Mouse (Mus musculus): ENCODE measurements at regions not wholly inside any gene's neighbourhood (a gene's known extent, or its start where the extent isn't known, plus 50 kb on each side); places are given as distances from the start of the nearest gene placed in this dataset.

GRCm38 (mm10) chr1:190532879-190533676 is 362.6 kb upstream of the Prox1 start:
- Histone ChIP-seq H3K27ac (replicated peaks; ENCODE audit: low read depth, low read length) (no peak overlapping the region), H3K4me1 (ENCODE audit: control insufficient read depth, insufficient read depth, low read length) (peaks cover 11% of the 10 kb centered on the region; the same call in 1 of the 2 replicates), H3K4me2 (ENCODE audit: low read depth, low read length) (no peak overlapping the region), H3K4me3 (ENCODE audit: low read depth, low read length) (no peak overlapping the region), H3K9me3 (ENCODE audit: control insufficient read depth, low read length) (no peaks in the 10 kb centered on the region), H3K9ac (ENCODE audit: low read depth, low read length) (no peak overlapping the region), H3K27me3 (replicated peaks; ENCODE audit: control insufficient read depth, insufficient read depth, low read length) (no peaks in the 10 kb centered on the region), H3K36me3 (ENCODE audit: control insufficient read depth, insufficient read depth, low read length) (no peaks in the 10 kb centered on the region)
- WGBS: 15% methylated on average over 10 of the region's 10 CpGs
- peak; percentile 51 for DNase-seq (ENCODE audit: low spot score)
- ATAC-seq (ENCODE audit: low read depth): 0 out of 2 replicates have a peak, but pooled peaks have one; percentile 41

DNA sequence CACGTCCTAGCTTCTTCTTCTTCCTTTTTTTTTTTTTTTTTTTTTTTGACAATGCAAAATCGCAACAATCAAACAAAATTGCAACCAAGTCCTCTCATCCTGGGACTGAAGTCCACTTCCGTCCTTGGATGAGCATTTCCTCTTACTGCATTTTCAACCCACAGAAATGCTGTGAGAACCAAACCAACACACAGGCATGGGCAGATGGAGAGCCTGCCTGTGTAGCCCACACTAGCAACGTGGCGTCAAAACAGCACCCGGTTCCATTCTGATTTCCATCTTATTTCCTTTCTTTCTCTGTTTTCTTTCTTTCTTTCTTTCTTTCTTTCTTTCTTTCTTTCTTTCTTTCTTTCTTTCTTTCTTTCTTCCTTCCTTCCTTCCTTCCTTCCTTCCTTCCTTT is 360.7 kb upstream of the Prox1 start:
- H3K4me3 ChIP-seq (ENCODE audit: low read depth, low read length): no peak overlapping the region
- no peak for DNase-seq (ENCODE audit: low spot score)
- H3K36me3 ChIP-seq (ENCODE audit: control insufficient read depth, insufficient read depth, low read length): no peaks in the 10 kb centered on the region
- H3K4me1 ChIP-seq (ENCODE audit: control insufficient read depth, insufficient read depth, low read length): peaks cover 13% of the 10 kb centered on the region; the same call in 1 of the 2 replicates
- no peaks in the 10 kb centered on the region for H3K27me3 ChIP-seq (replicated peaks; ENCODE audit: control insufficient read depth, insufficient read depth, low read length)
- no peaks in the 10 kb centered on the region for H3K9me3 ChIP-seq (ENCODE audit: control insufficient read depth, low read length)
- no peak overlapping the region for H3K4me2 ChIP-seq (ENCODE audit: low read depth, low read length)
- H3K27ac ChIP-seq (replicated peaks; ENCODE audit: low read depth, low read length): no peak overlapping the region
- H3K9ac ChIP-seq (ENCODE audit: low read depth, low read length): no peak overlapping the region
- ATAC-seq (ENCODE audit: low read depth): no peak
- WGBS: 89% methylated on average over 6 of the region's 6 CpGs

GRCm38 (mm10) chr1:190530079-190530478 is 359.6 kb upstream of the Prox1 start:
- no peaks in the 10 kb centered on the region for H3K27me3 ChIP-seq (replicated peaks; ENCODE audit: control insufficient read depth, insufficient read depth, low read length)
- no peaks in the 10 kb centered on the region for H3K36me3 ChIP-seq (ENCODE audit: control insufficient read depth, insufficient read depth, low read length)
- H3K4me2 ChIP-seq (ENCODE audit: low read depth, low read length): no peak overlapping the region
- DNase-seq (ENCODE audit: low spot score) (no peak), ATAC-seq (ENCODE audit: low read depth) (no peak)
- no peaks in the 10 kb centered on the region for H3K9me3 ChIP-seq (ENCODE audit: control insufficient read depth, low read length)
- H3K9ac ChIP-seq (ENCODE audit: low read depth, low read length): no peak overlapping the region
- no peak overlapping the region for H3K4me3 ChIP-seq (ENCODE audit: low read depth, low read length)
- WGBS: 87% methylated on average over 3 of the region's 3 CpGs
- peaks cover 13% of the 10 kb centered on the region; the same call in 1 of the 2 replicates for H3K4me1 ChIP-seq (ENCODE audit: control insufficient read depth, insufficient read depth, low read length)
- H3K27ac ChIP-seq (replicated peaks; ENCODE audit: low read depth, low read length): no peak overlapping the region

DNA sequence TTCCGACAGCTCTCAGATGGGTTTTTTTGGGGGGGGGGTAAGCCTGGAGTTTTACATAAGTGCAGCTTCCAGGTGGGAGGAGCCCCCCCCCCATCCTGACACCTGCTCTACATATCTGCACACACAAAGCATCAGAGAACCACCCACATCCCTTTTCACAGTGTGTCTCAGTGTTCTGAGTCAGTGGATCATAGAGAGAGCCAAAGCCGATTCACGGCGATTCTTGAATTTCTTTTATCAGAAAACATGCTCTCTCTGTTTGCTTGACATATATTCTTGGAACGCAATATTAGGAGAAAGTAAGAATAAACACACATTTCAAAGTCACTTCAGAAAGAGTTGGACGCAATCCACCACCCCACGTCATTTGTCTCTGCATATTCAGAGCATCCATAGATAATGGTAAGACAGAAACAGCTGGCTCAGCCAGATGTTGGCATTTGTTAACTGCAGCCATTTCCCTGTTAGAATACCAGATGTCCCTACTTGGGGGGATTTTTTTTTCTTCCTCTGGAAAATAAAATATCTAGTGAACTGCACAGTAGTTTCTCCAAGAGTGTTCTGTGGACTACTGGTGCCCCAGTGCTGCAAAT is 357.1 kb upstream of the Prox1 start:
- DNase-seq (ENCODE audit: low spot score) (peak; percentile 89), ATAC-seq (ENCODE audit: low read depth) (peak; percentile 41; the same call in 1 of the 2 replicates)
- Histone ChIP-seq H3K36me3 (ENCODE audit: control insufficient read depth, insufficient read depth, low read length) (no peaks in the 10 kb centered on the region), H3K9ac (ENCODE audit: low read depth, low read length) (no peak overlapping the region), H3K4me1 (ENCODE audit: control insufficient read depth, insufficient read depth, low read length) (0 out of 2 replicates have a peak, but pooled peaks cover 3% of the 10 kb centered on the region), H3K9me3 (ENCODE audit: control insufficient read depth, low read length) (no peaks in the 10 kb centered on the region), H3K4me3 (ENCODE audit: low read depth, low read length) (no peak overlapping the region), H3K27me3 (replicated peaks; ENCODE audit: control insufficient read depth, insufficient read depth, low read length) (no peaks in the 10 kb centered on the region), H3K27ac (replicated peaks; ENCODE audit: low read depth, low read length) (no peak overlapping the region), H3K4me2 (ENCODE audit: low read depth, low read length) (no peak overlapping the region)
- 55% methylated on average over 7 of the region's 7 CpGs for WGBS

GRCm38 (mm10) chr1:190526634-190527033 is 356.1 kb upstream of the Prox1 start:
- no peaks in the 10 kb centered on the region for H3K36me3 ChIP-seq (ENCODE audit: control insufficient read depth, insufficient read depth, low read length)
- no peaks in the 10 kb centered on the region for H3K9me3 ChIP-seq (ENCODE audit: control insufficient read depth, low read length)
- H3K4me3 ChIP-seq (ENCODE audit: low read depth, low read length): no peak overlapping the region
- H3K4me2 ChIP-seq (ENCODE audit: low read depth, low read length): no peak overlapping the region
- H3K4me1 ChIP-seq (ENCODE audit: control insufficient read depth, insufficient read depth, low read length): 0 out of 2 replicates have a peak, but pooled peaks cover 3% of the 10 kb centered on the region
- DNase-seq (ENCODE audit: low spot score): no peak
- WGBS: 21% methylated on average over 6 of the region's 7 CpGs
- H3K27me3 ChIP-seq (replicated peaks; ENCODE audit: control insufficient read depth, insufficient read depth, low read length): no peaks in the 10 kb centered on the region
- ATAC-seq (ENCODE audit: low read depth): no peak; the same call in 1 of the 2 replicates
- no peak overlapping the region for H3K9ac ChIP-seq (ENCODE audit: low read depth, low read length)
- no peak overlapping the region for H3K27ac ChIP-seq (replicated peaks; ENCODE audit: low read depth, low read length)

GRCm38 (mm10) chr1:190526046-190526445 is 355.5 kb upstream of the Prox1 start:
- no peak overlapping the region for H3K4me2 ChIP-seq (ENCODE audit: low read depth, low read length)
- no peaks in the 10 kb centered on the region for H3K27me3 ChIP-seq (replicated peaks; ENCODE audit: control insufficient read depth, insufficient read depth, low read length)
- H3K36me3 ChIP-seq (ENCODE audit: control insufficient read depth, insufficient read depth, low read length): no peaks in the 10 kb centered on the region
- H3K27ac ChIP-seq (replicated peaks; ENCODE audit: low read depth, low read length): no peak overlapping the region
- 0 out of 2 replicates have a peak, but pooled peaks cover 3% of the 10 kb centered on the region for H3K4me1 ChIP-seq (ENCODE audit: control insufficient read depth, insufficient read depth, low read length)
- no peak overlapping the region for H3K9ac ChIP-seq (ENCODE audit: low read depth, low read length)
- H3K4me3 ChIP-seq (ENCODE audit: low read depth, low read length): no peak overlapping the region
- H3K9me3 ChIP-seq (ENCODE audit: control insufficient read depth, low read length): no peaks in the 10 kb centered on the region
- no peak for DNase-seq (ENCODE audit: low spot score)
- 56% methylated on average over 6 of the region's 6 CpGs for WGBS
- ATAC-seq (ENCODE audit: low read depth): no peak

GRCm38 (mm10) chr1:190500106-190500505 is 329.6 kb upstream of the Prox1 start:
- no peak overlapping the region for H3K27ac ChIP-seq (replicated peaks; ENCODE audit: low read depth, low read length)
- H3K9me3 ChIP-seq (ENCODE audit: control insufficient read depth, low read length): no peaks in the 10 kb centered on the region
- no peak for ATAC-seq (ENCODE audit: low read depth)
- no peak overlapping the region for H3K4me2 ChIP-seq (ENCODE audit: low read depth, low read length)
- H3K4me3 ChIP-seq (ENCODE audit: low read depth, low read length): no peak overlapping the region
- H3K4me1 ChIP-seq (ENCODE audit: control insufficient read depth, insufficient read depth, low read length): no peaks in the 10 kb centered on the region
- DNase-seq (ENCODE audit: low spot score): no peak
- H3K27me3 ChIP-seq (replicated peaks; ENCODE audit: control insufficient read depth, insufficient read depth, low read length): no peaks in the 10 kb centered on the region
- 79% methylated on average over 8 of the region's 8 CpGs for WGBS
- no peaks in the 10 kb centered on the region for H3K36me3 ChIP-seq (ENCODE audit: control insufficient read depth, insufficient read depth, low read length)
- H3K9ac ChIP-seq (ENCODE audit: low read depth, low read length): no peak overlapping the region

DNA sequence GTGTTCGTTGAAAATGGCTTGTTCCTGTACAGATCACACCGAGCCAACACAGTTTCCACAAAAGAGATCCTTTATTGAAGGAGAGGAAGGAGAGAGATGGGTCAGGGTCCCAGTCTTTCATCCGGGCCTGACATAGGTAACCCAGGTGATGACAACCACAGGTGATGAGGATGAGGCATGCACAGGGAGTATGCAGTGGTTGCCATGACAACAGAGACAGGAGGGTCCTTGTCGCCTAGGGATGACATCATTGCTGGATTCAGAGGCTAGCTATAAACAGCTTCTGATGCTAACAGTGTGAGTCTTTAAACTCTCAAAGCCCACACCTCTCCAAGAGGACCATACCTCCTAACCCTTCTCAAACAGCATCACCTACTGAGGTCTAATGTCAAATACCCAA is 327.0 kb upstream of the Prox1 start:
- H3K4me2 ChIP-seq (ENCODE audit: low read depth, low read length): no peak overlapping the region
- DNase-seq (ENCODE audit: low spot score) (no peak), ATAC-seq (ENCODE audit: low read depth) (no peak)
- H3K9ac ChIP-seq (ENCODE audit: low read depth, low read length): no peak overlapping the region
- no peaks in the 10 kb centered on the region for H3K36me3 ChIP-seq (ENCODE audit: control insufficient read depth, insufficient read depth, low read length)
- H3K9me3 ChIP-seq (ENCODE audit: control insufficient read depth, low read length): no peaks in the 10 kb centered on the region
- no peak overlapping the region for H3K27ac ChIP-seq (replicated peaks; ENCODE audit: low read depth, low read length)
- no peaks in the 10 kb centered on the region for H3K4me1 ChIP-seq (ENCODE audit: control insufficient read depth, insufficient read depth, low read length)
- 84% methylated on average over 4 of the region's 4 CpGs for WGBS
- no peak overlapping the region for H3K4me3 ChIP-seq (ENCODE audit: low read depth, low read length)
- no peaks in the 10 kb centered on the region for H3K27me3 ChIP-seq (replicated peaks; ENCODE audit: control insufficient read depth, insufficient read depth, low read length)
